Mouse (Mus musculus): ENCODE results near the gene Prkcq. TPM values are rescaled to one million over a fixed set of nuclear protein-coding genes. Genes with fewer than 3 reads are reported as not detected.

The Prkcq gene
- polyA plus RNA-seq, 1 experiment from 2014 or later: 23.6 TPM

DNA sequence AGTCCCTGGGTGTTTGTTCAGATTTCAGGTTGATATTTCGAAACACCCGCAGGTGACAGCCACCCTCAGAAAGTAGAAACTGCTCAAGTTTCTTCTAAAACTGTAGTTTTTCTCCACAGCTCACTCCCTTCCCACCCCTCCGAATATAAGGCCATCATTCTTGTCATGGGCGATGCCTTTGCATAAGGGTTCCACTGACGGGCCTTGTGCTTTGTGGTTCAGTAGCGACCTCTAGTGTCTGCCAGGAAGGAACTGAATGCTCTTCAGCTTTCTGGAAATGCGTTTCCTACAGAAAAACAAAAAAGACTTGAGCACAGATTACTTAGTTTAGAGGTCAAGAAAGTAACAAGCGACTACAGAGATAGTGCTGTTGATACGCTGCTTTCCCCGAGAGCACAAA is 148.3 kb downstream of the Prkcq start:
- ATAC-seq (ENCODE audit: low FRiP score): 0 out of 2 replicates have a peak, but pooled peaks have one; percentile 55
- Histone ChIP-seq H3K9ac (no peak overlapping the region), H3K4me3 (replicated peaks; ENCODE audit: low read length) (no peak overlapping the region), H3K27me3 (ENCODE audit: control insufficient read depth, insufficient read depth, low read length) (no peaks in the 10 kb centered on the region), H3K4me2 (replicated peaks) (no peak overlapping the region), H3K9me3 (ENCODE audit: control insufficient read depth, low read length) (no peaks in the 10 kb centered on the region), H3K27ac (no peak overlapping the region), H3K36me3 (replicated peaks; ENCODE audit: control insufficient read depth, insufficient read depth) (no peaks in the 10 kb centered on the region), H3K4me1 (replicated peaks; ENCODE audit: control insufficient read depth, insufficient read depth, low read length) (no peaks in the 10 kb centered on the region)
- 43% methylated on average over 10 of the region's 10 CpGs for WGBS
- DNase-seq (ENCODE audit: low spot score): peak; percentile 82

- ATAC-seq (ENCODE audit: low FRiP score) (no peak), DNase-seq (ENCODE audit: low spot score) (no peak)
- Histone ChIP-seq H3K4me1 (replicated peaks; ENCODE audit: control insufficient read depth, insufficient read depth, low read length) (no peaks in the 10 kb centered on the region), H3K9me3 (ENCODE audit: control insufficient read depth, low read length) (no peaks in the 10 kb centered on the region), H3K27ac (no peak overlapping the region), H3K36me3 (replicated peaks; ENCODE audit: control insufficient read depth, insufficient read depth) (no peaks in the 10 kb centered on the region), H3K4me2 (replicated peaks) (no peak overlapping the region), H3K9ac (no peak overlapping the region), H3K27me3 (ENCODE audit: control insufficient read depth, insufficient read depth, low read length) (no peaks in the 10 kb centered on the region), H3K4me3 (replicated peaks; ENCODE audit: low read length) (no peak overlapping the region)
- WGBS: 76% methylated on average over 3 of the region's 3 CpGs
Measured at GRCm38 (mm10) chr2:11322396-11322795, 150.5 kb downstream of the Prkcq start.

- Histone ChIP-seq H3K36me3 (replicated peaks; ENCODE audit: control insufficient read depth, insufficient read depth) (no peaks in the 10 kb centered on the region), H3K4me3 (replicated peaks; ENCODE audit: low read length) (no peak overlapping the region), H3K27me3 (ENCODE audit: control insufficient read depth, insufficient read depth, low read length) (no peaks in the 10 kb centered on the region), H3K27ac (no peak overlapping the region), H3K4me2 (replicated peaks) (no peak overlapping the region), H3K4me1 (replicated peaks; ENCODE audit: control insufficient read depth, insufficient read depth, low read length) (no peaks in the 10 kb centered on the region), H3K9ac (no peak overlapping the region), H3K9me3 (ENCODE audit: control insufficient read depth, low read length) (no peaks in the 10 kb centered on the region)
- DNase-seq (ENCODE audit: low spot score) (no peak), ATAC-seq (ENCODE audit: low FRiP score) (no peak)
- WGBS: 60% methylated on average over 7 of the region's 7 CpGs
Measured at GRCm38 (mm10) chr2:11327280-11327679, 155.4 kb downstream of the Prkcq start.

DNA sequence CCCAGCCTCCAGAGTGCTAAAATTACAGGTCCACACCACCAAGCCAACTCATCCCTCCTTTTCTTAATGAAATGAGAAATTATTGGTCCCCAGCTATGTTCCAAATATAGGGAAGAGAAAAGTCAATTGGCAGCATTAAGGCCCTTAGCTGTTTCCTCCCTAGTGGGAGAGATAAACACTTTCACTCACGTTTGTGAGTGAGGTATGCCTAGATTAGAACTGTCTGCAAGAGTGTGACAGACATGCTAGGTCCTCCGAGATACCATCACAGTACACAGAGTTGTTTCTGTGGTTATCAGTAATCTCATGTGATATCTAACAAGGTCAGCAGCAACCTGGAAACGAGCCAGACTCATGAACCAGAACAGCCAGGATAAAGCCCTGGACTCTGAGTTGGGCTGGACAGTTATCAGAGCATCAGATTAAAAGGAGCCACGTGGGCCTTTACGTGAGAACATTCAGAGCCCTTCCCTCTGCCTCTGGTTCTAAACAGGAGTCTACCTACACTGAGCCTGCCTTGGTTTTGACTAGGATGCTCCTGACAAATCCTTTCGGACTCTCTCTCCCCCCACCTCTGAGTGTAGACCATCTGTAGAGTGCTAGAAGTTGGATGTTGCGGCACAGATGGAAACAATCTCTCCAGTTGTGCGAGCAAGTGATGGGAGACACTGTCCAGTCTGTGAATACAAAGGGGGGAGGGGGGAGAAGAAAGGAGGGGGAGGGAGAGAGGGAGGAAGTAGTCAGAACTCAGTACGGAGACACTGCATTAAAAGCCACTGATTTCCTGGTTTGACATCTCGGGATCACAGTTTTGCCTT is 157.7 kb downstream of the Prkcq start:
- H3K4me1 ChIP-seq (replicated peaks; ENCODE audit: control insufficient read depth, insufficient read depth, low read length): no peaks in the 10 kb centered on the region
- no peak overlapping the region for H3K27ac ChIP-seq
- ATAC-seq (ENCODE audit: low FRiP score): no peak

DNA sequence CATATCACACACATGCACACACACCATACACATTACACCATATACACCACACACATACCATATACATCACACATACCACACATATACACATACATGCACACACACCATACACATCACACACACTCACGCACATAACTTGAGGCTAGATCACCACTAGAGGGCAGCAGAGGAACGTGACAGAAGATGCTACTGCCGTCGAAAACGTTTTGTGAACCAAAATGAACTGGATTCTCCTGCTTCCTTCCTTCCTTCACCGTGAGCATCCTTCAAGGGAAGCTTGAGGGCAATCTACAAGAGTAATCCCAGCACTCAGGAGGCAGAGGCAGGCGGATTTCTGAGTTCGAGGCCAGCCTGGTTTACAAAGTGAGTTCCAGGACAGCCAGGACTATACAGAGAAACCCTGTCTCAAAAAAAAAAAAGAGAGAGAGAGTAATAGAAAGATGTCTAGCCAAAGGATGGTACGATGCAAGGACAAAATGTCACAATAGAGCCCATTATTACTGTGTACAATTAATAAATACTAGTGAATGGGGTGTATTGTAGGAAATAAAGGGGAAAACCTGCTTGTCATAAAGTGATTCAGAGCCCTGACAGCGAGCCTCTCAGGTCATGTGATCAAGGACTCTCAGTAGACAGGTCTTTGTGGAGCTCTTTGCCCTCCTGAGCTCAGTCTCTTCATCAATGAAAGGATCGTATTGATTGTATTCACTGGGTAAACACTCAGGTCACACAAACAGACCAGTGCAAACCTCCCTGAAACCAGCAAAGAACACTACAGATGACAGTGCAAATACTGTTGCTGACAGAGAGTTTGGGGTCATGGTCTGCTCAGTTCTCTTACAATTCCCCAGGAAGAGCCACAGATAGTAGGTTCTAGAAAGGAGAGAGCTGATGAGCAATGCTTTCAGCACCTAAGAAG is 159.9 kb downstream of the Prkcq start:
- peak; percentile 82 for ATAC-seq (ENCODE audit: low FRiP score)
- DNase-seq (ENCODE audit: low spot score): peak; percentile 92
- Histone ChIP-seq H3K9me3 (ENCODE audit: control insufficient read depth, low read length) (no peaks in the 10 kb centered on the region), H3K4me2 (replicated peaks) (no peak overlapping the region), H3K4me3 (replicated peaks; ENCODE audit: low read length) (no peak overlapping the region), H3K27me3 (ENCODE audit: control insufficient read depth, insufficient read depth, low read length) (no peaks in the 10 kb centered on the region), H3K27ac (no peak overlapping the region), H3K4me1 (replicated peaks; ENCODE audit: control insufficient read depth, insufficient read depth, low read length) (no peaks in the 10 kb centered on the region), H3K36me3 (replicated peaks; ENCODE audit: control insufficient read depth, insufficient read depth) (no peaks in the 10 kb centered on the region), H3K9ac (no peak overlapping the region)
- WGBS: 31% methylated on average over 11 of the region's 11 CpGs

More for the DNA sequence above, 157.7 kb downstream of the Prkcq start:
- H3K9me3 ChIP-seq (ENCODE audit: control insufficient read depth, low read length): no peaks in the 10 kb centered on the region
- H3K27me3 ChIP-seq (ENCODE audit: control insufficient read depth, insufficient read depth, low read length): no peaks in the 10 kb centered on the region
- no peak overlapping the region for H3K4me2 ChIP-seq (replicated peaks)
- no peak overlapping the region for H3K4me3 ChIP-seq (replicated peaks; ENCODE audit: low read length)
- no peak for DNase-seq (ENCODE audit: low spot score)
- 69% methylated on average over 10 of the region's 10 CpGs for WGBS
- no peak overlapping the region for H3K9ac ChIP-seq
- no peaks in the 10 kb centered on the region for H3K36me3 ChIP-seq (replicated peaks; ENCODE audit: control insufficient read depth, insufficient read depth)

- no peaks in the 10 kb centered on the region for H3K4me1 ChIP-seq (replicated peaks; ENCODE audit: control insufficient read depth, insufficient read depth, low read length)
- ATAC-seq (ENCODE audit: low FRiP score): no peak
- no peak for DNase-seq (ENCODE audit: low spot score)
- 86% methylated on average over 4 of the region's 4 CpGs for WGBS
- H3K9ac ChIP-seq: no peak overlapping the region
- H3K36me3 ChIP-seq (replicated peaks; ENCODE audit: control insufficient read depth, insufficient read depth): no peaks in the 10 kb centered on the region
- H3K27me3 ChIP-seq (ENCODE audit: control insufficient read depth, insufficient read depth, low read length): no peaks in the 10 kb centered on the region
- H3K4me2 ChIP-seq (replicated peaks): no peak overlapping the region
- H3K27ac ChIP-seq: no peak overlapping the region
- no peaks in the 10 kb centered on the region for H3K9me3 ChIP-seq (ENCODE audit: control insufficient read depth, low read length)
- no peak overlapping the region for H3K4me3 ChIP-seq (replicated peaks; ENCODE audit: low read length)
Measured at GRCm38 (mm10) chr2:11332469-11332868, 160.6 kb downstream of the Prkcq start.

DNA sequence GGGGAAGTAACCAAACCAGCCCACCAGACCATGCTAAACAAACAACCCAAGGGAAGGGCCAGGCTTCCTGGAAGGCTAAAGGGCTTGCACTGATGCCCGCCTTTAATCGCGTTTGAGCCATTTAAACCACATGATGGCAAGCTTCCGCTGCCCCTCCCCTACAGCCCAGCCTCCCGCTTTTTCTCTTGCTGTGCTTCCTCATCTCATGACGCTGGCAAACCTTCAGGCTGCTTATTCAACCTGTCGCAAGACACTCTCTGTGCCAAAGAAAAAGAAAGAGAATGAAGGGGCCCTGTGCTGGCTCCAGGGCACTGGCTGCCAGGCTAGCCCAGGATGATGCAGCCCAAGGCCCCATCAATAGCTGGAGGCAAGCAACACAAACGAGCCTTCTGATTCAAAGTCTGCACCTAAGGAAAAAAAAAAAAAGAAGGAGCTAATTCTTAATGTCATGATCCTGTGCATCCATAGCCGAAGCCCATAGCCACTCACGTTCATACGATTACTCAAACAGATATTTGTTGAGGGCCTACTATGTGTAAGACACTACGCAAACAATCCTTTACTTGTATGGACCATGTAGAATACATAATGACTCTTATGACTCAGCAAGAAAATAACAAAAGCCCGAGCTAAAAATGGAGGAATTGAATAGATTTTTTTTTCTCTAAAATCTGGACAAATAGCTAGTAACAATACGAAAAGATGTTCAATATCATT is 161.6 kb downstream of the Prkcq start:
- H3K27ac ChIP-seq: no peak overlapping the region
- no peaks in the 10 kb centered on the region for H3K9me3 ChIP-seq (ENCODE audit: control insufficient read depth, low read length)
- H3K4me2 ChIP-seq (replicated peaks): no peak overlapping the region
- peak; percentile 55; the same call in 1 of the 2 replicates for ATAC-seq (ENCODE audit: low FRiP score)
- H3K9ac ChIP-seq: no peak overlapping the region
- H3K4me1 ChIP-seq (replicated peaks; ENCODE audit: control insufficient read depth, insufficient read depth, low read length): no peaks in the 10 kb centered on the region
- H3K4me3 ChIP-seq (replicated peaks; ENCODE audit: low read length): no peak overlapping the region
- no peak for DNase-seq (ENCODE audit: low spot score)
- 64% methylated on average over 14 of the region's 14 CpGs for WGBS
- no peaks in the 10 kb centered on the region for H3K27me3 ChIP-seq (ENCODE audit: control insufficient read depth, insufficient read depth, low read length)
- H3K36me3 ChIP-seq (replicated peaks; ENCODE audit: control insufficient read depth, insufficient read depth): no peaks in the 10 kb centered on the region

DNA sequence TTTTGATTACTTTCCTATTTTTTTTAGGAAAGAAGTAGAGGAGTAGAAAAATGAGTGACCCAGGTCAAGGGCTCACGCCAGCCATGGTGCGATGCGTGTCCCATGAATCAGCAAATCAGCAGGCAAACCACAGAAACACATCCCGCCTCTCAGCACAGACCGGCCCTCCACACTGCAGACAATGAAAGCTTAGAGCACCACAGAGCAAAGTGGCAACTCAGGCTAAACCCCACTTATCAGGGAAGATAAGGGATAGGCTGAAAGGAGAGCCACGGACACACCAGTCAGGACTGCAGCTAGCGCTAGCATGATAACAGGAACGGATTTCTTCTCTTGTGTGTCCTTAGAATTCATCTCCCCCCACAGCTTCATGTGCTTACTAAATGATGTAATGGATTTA is 164.4 kb downstream of the Prkcq start:
- no peak overlapping the region for H3K27ac ChIP-seq
- H3K4me1 ChIP-seq (replicated peaks; ENCODE audit: control insufficient read depth, insufficient read depth, low read length): no peaks in the 10 kb centered on the region; the same call in 1 of the 2 replicates
- WGBS: 66% methylated on average over 8 of the region's 8 CpGs
- no peak for ATAC-seq (ENCODE audit: low FRiP score)
- H3K9me3 ChIP-seq (ENCODE audit: control insufficient read depth, low read length): no peaks in the 10 kb centered on the region
- no peak overlapping the region for H3K4me3 ChIP-seq (replicated peaks; ENCODE audit: low read length)
- no peaks in the 10 kb centered on the region for H3K36me3 ChIP-seq (replicated peaks; ENCODE audit: control insufficient read depth, insufficient read depth)
- H3K4me2 ChIP-seq (replicated peaks): no peak overlapping the region
- no peak for DNase-seq (ENCODE audit: low spot score)
- no peak overlapping the region for H3K9ac ChIP-seq
- H3K27me3 ChIP-seq (ENCODE audit: control insufficient read depth, insufficient read depth, low read length): no peaks in the 10 kb centered on the region

All from hindbrain, embryonic 14.5 days (tissue).